Mouse (Mus musculus): ENCODE results near the gene Tnfrsf11a. TPM values are rescaled to one million over a fixed set of nuclear protein-coding genes. Genes with fewer than 3 reads are reported as not detected.

Tnfrsf11a gene
- not detected in 2 replicates for polyA plus RNA-seq (2012)

- TF ChIP-seq GATA1 (IDR thresholded peaks at IDR 0.05; ENCODE audit: low read length): no peak
Observed at GRCm38 (mm10) chr1:105780457-105781364, at the start of gene Tnfrsf11a. Tnfrsf11a (plus strand) TSS chr1:105780718.

DNA sequence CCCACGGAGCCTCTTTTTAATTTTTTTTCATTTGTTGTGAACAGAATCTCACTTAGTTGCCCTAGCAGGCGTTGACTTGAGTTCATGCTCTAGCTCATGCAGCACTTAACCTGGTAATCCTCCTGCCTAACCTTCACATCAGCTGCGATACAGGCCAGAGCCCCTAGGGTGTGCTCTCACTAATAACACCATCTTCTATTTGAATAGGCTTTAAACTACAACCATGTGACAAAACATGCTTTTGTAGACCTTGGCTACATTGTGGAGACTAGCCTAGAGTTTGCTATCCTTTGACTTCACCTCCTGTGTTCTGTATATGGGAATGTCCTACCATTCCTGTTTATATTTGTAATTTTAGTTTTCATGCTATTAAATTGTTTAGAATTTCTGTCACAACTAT, 45.2 kb upstream of the Tnfrsf11a start:
- TF ChIP-seq GATA1 (IDR thresholded peaks at IDR 0.05; ENCODE audit: low read length): no peak

DNA sequence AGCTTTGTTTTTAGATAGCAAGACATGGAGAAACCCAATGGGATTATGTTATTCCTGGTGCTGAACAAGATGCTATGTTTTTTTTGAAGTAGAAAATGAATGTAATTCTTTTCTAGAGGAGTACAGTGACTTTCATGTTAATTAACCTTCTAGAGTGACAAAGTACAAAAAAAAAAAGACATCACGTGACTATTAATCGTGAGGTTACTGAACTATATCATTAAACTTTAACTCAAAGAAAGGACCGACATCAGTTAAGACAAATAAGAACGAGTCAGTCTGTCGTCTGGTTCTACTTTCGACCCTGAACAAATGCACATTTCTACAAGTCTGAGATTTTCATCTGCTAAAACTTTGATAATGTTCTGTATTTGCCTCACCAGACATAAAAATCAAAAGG, 42.2 kb upstream of the Tnfrsf11a start:
- no peak for TF ChIP-seq GATA1 (IDR thresholded peaks at IDR 0.05; ENCODE audit: low read length)

DNA sequence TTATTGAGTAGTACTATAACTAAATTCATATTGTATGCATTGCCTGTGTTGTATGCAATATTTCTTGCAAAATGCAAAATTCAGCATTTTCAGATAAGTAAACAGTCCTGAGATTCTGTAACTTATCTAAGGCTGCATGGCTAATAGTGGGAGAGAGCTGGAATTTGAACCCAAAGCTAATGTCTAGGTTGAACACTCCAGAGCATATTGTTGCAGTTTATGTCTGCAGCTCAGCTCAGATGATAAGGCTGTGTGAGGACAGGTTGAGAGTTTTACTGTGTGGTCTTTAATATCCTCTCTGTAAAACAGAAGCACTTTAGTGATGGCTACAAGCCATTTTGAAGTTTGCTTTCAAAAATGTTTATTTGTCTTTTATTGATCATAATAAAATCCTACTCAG, 41.0 kb upstream of the Tnfrsf11a start:
- no peak for TF ChIP-seq GATA1 (IDR thresholded peaks at IDR 0.05; ENCODE audit: low read length)

DNA sequence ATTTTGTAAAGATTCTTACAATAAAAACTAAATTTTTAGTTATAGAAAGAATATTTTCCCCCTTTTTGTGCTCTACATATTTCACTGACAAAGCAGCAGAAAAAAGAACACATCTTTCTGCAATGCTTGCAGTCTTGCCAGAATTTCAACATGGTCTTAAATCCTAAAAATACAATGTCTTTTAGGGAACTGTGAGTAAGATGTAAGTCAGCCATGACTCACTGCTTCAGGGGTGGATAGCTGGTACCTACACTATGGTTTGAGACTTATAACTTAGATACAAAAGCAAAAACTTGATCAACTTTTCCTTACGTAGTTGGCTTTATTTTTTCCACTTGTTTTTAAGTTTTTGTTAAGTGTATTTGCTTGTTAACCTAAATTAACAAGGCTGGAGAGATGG, 38.0 kb upstream of the Tnfrsf11a start:
- no peak for TF ChIP-seq GATA1 (IDR thresholded peaks at IDR 0.05; ENCODE audit: low read length)

GRCm38 (mm10) chr1:105746444-105746843, 34.1 kb upstream of the Tnfrsf11a start:
- no peak for TF ChIP-seq GATA1 (IDR thresholded peaks at IDR 0.05; ENCODE audit: low read length)

- no peak for TF ChIP-seq GATA1 (IDR thresholded peaks at IDR 0.05; ENCODE audit: low read length)
Observed at GRCm38 (mm10) chr1:105746858-105747596, 33.5 kb upstream of the Tnfrsf11a start.

- no peak for TF ChIP-seq GATA1 (IDR thresholded peaks at IDR 0.05; ENCODE audit: low read length)
Observed at GRCm38 (mm10) chr1:105748091-105748799, 32.3 kb upstream of the Tnfrsf11a start.

DNA sequence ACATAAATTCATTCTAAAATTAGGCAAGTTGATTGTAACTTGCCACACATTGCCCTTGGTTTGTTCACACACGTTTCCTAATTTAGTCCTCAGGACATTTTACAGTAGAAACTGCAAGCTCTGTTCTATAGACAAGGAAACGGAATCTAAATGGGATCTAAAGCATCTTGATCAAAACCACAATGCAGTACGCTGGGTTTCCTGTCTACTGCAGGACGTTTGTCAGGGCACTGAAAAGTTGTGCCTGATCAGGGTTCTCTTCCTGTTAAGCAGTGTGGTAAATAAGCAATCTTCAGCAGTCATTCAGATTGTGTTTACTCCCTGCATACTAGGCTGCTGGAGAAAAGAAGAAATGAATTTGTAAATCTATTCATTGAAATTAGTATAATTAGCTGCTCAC, 28.3 kb upstream of the Tnfrsf11a start:
- no peak for TF ChIP-seq GATA1 (IDR thresholded peaks at IDR 0.05; ENCODE audit: low read length)

DNA sequence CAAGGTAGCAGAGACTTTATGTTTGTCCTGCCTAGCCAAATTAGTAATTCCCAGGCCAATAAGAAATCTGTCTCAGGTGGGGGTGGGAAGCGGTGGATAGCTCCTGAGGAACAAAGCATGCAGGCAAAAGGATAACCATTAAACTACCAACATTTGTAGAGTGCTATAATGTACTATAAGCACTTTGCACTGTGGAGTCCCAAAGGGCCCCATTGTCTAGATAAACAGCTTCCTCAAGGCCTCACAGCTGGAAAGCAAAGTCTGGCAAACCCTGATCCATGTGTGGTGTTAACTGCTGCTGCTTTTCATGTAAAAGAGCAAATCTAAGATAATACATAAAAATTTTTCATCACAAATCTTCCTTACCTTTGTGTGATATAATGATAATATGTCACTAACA, 27.6 kb upstream of the Tnfrsf11a start:
- TF ChIP-seq GATA1 (IDR thresholded peaks at IDR 0.05; ENCODE audit: low read length): no peak

DNA sequence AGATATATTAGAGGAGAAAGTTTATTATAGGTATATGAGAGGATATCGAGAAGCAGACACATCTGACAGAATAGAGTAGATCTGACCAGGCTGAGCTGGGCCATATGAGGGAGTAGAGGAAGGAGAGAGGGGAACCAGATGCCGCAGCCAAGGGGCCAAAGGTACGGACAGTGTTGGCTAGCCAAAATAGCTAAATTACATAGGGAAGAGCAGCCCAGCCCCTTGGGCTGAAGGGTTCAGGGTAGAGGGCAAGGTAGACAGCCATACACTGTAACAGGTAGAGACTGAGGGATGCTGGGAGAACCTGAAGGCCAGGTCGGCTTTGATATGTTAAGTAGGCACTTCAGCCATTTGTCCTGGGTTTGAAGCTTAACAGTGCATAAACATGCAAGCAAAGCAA, 21.7 kb upstream of the Tnfrsf11a start:
- no peak for TF ChIP-seq GATA1 (IDR thresholded peaks at IDR 0.05; ENCODE audit: low read length)

- no peak for TF ChIP-seq GATA1 (IDR thresholded peaks at IDR 0.05; ENCODE audit: low read length)
Observed at GRCm38 (mm10) chr1:105759422-105760165, 20.9 kb upstream of the Tnfrsf11a start.

DNA sequence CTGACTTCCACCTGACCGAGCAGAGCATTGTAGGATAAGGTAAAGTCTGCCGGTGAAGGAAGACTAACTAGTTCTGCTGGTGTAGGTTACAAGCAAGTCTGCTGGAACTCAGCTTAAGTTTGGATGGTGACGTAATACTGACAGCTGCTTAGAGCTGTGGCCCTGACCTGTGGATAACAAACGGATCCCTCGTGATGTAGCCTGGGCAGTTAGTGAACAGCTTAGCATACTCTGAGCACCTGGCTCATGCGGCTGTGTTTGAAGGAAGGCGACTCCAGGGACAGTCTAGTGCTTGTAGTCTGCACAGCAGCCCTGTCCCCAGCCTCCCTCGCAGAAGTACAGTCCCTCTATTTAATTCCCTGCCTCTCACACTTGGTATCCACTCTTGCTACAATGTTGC, 14.9 kb upstream of the Tnfrsf11a start:
- no peak for TF ChIP-seq GATA1 (IDR thresholded peaks at IDR 0.05; ENCODE audit: low read length)

GRCm38 (mm10) chr1:105768397-105768796, 12.1 kb upstream of the Tnfrsf11a start:
- TF ChIP-seq GATA1 (IDR thresholded peaks at IDR 0.05; ENCODE audit: low read length): no peak

- no peak for TF ChIP-seq GATA1 (IDR thresholded peaks at IDR 0.05; ENCODE audit: low read length)
Observed at GRCm38 (mm10) chr1:105770685-105771084, 9.8 kb upstream of the Tnfrsf11a start.

Data from G1E-ER4 (cell line).